Mouse (Mus musculus) cerebellum, postnatal 36 days (tissue): ENCODE measurements around the gene Bdh1.

Experiments used
- DNase-seq, 2 experiments: peaks; one replicate each; pipeline ENCODE4 v3.0.0; 2021 to 2022; ENCODE audit warnings: mixed read lengths in 2 of 2

Bdh1 gene

DNA sequence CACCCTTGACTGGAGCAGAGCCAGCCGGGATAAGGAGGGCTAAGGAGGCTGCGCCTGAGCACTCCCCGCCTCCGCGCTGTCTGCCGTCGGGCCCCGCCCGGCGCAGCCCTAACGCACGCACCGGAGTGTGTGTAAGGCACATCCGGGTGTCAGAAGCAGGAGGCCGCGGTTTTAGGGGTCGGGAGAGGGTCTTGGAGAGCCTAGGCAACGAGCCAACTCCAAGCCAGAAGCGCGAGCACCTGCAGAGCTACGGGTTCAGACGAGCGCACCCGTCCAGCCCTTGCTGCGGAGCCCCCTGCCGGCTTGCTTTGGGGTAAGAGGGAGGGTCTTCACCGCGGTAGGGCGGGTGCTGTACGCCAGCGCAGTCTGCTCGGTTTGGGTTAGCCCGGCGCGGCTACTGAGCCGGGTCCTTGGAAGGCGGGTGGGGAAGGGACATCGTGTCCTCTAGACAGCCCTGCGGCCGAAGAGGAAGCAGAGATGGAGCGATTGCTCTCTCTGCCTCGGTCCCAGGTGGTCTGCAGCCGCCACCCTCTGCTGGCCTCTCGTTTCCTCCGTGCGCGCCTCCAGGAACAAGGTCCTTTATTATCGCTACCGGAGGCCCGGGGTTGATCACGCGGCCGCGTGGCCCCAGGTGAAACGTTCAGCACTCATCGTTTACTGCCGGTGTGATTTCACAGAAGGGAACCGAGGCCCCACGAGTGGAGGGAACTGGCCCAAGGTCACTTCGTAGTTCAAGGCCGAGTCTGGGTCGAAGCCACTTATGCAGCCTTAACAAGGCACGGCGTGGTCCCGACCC is 6.8 kb downstream of the Bdh1 start:
- peak; percentile 79 to 85 for DNase-seq

DNA sequence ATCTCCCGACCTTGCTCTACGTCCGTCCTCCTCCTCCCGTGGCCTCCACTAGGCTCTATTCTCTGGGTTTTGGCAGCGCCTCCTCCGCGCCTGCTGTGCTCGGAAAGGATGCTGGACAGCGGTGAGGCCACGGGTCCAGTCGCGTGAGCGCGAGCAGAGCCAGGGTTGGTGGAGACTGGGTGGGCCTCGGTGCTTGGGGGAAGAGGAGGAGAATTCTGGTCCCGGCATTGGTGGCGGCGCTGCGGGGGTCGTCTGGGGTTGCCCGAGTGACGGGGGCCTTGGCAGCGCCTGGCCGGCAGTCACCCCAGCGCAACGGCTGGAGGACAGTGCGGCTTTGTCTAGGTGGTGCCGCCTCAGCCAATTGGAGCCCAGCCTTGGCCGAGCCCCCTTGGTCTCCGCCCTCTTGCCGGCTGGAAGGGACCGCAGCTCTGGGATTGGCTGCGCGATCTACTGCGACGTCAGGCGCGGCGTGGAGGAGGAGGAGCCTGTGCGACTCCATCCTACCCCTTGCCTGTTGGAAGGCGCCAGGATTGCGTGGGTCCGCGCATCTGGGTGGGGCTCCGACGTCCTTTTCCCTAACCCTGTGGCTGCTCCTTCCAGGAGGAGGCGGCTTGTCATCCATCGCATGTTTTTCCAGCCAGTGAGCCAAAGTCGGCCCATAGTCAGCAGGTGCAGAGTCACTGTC is 7.5 kb downstream of the Bdh1 start:
- DNase-seq: peak; percentile 91 to 96

DNA sequence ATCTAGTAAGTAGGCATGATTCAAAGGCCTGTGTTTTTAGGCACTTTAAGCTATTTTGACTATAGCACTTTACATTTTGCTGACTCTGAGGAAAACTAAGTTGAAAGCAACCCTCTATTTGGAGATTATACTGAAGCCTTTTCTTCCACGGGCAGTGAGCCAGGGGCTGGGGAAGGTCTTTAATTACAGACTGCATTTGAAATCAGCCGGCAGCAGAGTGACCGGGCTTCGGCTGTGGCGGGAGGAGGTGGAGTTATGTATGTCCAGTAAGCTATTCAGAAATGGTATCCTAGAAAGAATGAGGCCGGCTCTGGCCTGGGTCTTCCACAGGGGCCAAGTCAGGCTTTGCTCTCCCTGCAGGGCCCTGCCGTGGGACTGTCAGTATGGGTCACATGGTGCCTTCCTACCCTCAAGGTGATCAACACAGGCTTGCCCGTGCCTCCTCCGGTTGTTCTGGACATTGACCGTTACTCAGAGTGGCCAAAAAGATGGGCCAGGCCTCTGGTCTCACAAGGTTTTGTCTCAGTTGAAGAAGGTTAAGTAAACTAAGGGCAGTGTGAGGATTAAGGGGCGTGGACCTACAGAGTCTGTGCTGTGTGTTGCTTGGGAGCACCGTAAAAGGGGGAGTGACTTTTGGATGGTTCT is 11.5 kb downstream of the Bdh1 start:
- DNase-seq: no peak

DNA sequence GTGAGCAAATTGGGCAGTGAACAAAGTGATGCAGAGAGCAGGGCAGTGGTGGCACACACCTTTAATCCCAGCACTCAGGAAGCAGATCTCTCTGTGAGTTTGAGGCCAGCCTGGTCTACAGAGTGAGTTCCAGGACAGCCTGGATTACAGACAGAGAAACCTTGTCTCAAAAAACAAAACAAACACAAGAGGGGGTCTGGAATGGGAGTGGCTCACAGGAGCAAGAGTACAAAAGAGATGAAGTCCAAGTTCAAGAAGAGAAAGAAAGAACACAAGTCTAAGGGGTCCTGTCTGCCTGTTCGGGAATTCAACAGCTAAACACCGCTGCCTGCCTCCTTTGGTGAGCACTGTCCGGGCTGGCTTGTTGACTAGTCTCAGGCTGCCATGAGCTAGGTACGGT is 13.1 kb downstream of the Bdh1 start:
- no peak for DNase-seq

DNA sequence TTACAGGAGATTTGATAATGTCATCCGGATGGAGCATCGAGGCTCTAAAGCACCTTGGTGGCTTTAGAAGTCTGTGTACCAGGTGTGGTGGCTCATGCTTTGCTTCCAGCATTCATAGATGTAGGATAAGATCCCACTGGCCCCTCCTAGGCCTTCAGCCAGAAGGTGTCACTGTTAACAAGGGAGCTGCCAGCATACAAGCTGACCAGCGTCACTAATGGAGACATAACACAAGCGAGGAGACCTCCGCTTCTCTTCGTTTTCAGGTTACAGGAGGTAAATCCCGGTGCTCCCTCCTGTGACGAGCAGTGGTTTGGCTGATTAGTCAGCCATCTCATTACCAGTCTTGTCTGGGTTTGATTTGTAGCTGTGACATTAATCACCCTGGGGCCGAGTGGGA is 14.0 kb downstream of the Bdh1 start:
- DNase-seq: no peak

DNA sequence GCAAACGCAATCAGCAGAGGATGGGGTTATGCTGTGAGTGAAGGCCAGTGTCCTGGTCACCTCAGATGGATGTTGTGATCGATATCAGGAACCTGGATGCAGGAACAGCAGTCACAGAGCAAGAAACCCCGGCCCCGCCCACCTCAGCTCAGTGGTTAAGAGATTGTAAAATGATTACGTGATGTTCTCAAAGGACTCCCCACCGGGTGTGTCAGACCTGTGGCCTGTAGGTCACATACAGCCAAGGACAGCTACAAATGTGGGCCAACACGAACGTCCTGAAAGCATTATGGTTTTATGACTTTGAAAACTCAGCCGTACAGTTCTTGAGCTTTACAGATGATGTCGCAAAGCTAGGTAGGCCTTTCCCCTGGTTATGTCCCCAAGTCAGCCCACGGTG is 15.3 kb downstream of the Bdh1 start:
- DNase-seq: no peak

DNA sequence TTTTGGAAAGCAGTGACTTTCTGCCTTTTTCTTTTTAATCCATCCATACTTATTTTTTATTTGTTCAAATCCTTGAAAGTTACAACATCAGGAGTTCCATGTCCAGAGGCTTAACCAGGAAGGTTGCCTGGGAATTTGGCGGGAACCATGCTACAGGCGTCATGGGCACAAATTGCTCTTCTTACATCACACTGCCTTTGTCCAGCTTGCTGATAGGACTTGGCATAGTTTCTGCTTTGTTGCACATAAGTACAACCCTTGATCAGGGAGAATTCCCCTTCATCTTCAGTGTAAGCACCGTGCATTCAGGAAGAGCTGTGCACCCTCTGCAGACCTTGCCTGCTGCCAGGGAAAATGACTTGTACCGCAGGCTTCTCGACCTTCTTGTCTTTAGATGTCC is 17.4 kb downstream of the Bdh1 start:
- DNase-seq: no peak

DNA sequence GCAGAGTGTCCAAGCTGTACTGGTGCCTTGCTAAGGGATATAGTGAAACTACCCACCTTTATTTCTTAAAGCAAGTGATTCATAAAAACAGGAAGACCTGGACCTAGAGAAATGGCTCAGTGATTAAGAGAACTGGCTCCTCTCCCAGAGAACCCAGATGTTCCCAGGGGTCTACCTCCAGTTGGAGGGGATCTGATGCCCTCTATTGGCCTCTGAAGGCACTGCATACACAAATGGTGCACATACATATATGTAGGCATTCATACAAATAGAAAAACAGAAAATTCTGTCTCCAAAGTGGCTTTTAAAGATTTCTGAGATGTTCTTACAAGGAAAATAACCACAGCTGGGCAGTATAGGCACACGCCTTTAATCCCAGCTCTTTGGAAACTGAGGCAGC is 18.0 kb downstream of the Bdh1 start:
- no peak for DNase-seq

DNA sequence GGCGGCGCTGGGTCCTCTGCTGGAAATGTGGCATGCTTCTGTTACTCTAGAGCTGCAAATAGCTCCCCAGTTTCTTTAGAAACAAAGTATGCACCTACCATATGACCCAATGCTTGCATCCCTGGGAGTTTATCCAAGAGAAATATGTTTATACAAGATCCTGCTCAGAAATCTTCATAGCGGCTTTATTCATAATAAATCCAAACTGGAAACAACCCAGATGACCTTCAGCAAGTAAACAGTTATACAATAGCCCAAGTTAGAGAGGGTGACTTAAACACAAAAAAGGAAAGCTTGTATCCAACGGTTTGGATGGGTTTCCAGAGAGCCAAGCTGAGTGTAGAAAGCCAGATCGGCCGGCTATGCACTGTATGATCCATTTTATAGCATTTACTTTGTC is 22.4 kb downstream of the Bdh1 start:
- DNase-seq: no peak

DNA sequence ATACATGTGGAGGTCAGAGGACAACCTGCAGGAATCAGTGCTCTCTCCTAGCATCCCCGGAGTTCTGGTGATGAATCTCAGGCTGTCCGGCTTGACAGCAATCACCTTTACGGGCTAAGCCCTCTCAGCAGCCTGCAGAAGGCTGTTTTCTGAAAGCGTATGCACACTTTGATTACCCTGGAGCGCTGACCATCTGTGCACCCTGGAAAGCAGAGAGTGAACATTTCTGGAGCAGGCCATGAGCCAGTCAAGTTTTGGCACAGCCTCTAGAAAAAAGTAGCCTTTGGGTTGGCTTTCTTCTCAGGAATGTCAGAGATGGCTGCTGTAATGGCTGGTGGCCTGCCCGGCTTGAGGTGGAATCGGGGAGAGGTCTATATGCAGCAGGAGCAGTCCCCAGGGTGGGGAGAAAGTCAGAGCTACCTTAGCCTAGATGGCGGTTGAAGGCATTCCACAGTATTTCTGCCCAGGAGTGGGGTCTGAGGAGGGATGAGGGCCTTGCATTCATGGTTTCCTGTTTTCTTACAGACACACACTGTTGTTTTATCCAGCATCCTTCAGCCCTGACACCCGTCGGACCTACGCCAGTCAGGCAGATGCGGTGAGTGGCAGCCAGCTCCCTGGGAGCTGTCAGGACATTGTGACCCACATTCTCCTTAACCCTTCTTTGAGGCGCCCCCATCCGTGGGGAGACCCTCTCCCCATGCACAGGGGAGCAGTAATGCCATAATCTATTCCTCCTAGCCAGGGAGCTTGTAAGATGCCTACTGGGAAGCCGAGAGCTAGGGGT is 24.2 kb downstream of the Bdh1 start:
- DNase-seq: peak; percentile 88 to 91

DNA sequence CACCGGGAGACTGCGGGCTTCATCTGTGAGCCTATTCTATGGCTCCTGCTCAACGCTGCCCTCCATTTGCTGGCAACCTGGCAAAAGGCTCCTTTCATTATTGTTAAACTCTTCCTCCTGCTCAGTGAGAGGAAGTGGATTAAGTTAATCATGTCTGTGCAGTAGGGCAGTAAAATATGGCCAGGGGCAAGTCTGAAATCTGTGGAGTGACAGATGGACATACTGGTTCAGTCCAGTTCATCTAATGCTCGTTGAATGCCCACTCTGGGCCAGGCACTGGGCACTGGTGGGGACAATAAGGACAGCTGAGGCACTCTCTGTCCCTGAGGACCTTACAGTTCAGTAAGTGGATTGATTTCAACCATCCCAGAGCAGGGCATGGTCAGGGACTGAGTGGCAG is 27.9 kb downstream of the Bdh1 start:
- DNase-seq: no peak

DNA sequence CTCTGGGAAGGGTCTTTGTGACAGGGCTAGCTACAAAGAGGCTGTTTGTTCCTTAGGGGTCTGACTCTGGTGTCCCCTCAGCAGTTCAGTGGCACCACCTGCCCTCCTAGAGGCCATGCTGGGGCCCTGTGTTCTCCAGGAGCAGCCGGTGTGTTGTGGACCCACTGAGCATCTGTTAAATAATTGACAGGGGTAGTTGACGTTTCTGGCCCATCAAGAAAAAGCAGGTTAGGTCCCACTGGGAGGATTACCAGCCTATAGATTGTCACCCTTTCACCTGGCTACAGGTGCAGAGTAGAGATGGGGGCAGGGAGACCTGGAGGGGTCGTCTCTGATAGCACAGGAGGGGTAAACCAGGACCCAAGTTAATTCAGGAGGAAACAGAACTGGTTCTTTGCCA is 29.2 kb downstream of the Bdh1 start:
- DNase-seq: no peak

DNA sequence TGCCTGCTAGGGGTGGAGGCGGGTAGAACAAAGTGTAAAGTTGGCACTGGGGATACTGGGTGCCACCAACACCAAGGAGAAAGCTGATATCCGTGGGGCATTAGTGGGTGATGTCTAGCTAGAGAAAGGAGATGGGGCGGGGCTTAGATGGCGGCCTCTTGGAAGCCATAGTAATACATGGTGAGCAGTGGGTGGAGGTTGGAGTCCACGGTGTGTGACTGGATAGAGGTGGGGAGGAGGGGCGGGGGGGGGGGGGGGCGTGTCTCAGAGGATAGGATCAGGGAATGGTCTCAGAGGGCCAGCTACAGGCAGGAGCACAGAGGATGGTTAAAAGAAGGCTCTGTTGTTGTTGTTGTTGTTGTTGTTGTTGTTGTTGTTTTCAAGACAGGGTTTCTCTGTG is 30.4 kb downstream of the Bdh1 start:
- no peak for DNase-seq

DNA sequence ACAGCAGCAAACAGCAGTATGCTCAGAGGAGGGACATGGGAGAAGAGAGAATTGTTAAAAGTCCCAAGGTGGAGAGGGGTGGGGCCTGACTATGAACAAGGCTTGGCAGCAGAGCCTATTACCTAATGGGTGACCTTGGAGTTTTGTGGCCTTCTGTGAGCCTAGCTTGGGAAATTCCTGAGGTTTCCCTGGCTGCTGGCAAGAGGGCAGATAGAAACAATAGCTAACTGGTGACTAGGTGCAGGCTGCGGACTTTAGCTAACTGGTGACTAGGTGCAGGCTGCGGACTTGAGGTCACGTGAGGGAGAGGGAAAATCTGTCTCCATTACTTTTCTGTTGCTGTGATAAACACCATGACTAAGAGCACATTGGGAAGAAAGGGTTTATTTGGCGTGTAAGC is 31.9 kb downstream of the Bdh1 start:
- DNase-seq: no peak

DNA sequence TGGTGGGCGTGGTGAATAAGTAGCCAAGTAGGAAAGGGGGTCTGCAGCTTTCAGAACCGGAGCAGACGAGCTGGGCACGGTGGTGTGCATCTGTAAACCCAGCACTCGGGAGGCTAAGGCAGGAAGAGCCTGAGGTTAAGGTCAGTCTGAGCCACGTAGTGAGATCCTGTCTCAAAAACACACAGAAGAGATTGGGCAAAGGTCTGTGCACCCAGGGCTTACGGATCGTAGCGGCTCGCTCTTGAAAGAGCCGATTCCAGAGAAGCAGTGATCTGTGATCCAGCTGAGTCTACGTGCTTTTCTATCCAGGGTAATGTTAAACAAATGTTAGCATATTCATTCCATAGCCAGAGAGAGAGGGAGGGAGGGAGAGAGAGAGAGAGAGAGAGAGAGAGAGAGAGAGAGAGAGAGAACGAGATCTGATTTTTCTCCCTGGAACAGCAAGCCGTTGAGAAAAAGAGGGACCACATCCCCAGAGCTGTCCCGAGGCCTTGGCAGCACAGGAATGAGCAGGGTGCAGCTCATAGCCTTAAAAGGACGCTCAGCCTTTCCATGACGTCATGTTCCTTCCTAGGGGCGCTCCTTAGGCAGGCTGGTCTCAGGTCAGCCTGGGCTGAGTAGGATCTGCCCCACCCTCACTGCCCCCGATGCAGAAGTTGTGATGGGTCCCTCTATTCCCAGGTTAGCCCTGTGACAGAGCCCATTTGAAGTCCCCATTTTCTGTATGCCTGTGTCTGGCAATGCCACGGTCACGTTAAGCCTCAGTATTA is 33.4 kb downstream of the Bdh1 start:
- no peak for DNase-seq

DNA sequence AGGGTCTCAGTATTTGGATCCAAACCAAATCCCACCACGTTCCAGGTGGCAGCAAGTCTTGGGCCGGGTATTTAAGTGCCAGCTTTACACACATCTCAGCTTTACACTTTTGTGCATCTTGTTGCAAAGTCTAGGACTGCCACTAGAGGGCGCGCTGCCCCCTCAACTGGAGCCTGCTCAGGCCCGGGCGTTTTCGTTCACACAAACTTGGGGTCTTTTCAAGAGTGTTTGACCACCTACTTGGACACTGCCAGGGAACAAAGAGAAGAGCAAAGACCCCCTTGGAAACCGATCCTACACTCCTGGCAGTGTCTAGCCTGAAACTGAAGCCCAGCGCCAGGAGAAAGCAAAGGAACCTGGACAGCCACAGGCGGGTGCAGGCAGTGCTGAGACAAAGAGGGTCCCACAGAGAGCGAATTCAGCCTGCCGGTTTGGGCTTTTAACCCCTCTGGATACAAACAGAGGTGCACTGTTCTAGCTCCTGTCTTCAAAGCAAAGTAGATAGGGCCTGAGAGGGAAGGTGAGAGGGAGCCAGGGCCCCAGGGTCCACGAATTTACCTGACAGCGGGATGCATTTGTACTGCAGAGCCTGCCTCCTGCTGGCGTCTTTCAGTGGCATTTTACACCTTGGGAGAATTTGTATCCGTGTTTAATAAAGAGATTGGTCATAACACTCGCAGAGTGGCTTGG is 36.3 kb downstream of the Bdh1 start:
- peak; percentile 86 to 89 for DNase-seq

DNA sequence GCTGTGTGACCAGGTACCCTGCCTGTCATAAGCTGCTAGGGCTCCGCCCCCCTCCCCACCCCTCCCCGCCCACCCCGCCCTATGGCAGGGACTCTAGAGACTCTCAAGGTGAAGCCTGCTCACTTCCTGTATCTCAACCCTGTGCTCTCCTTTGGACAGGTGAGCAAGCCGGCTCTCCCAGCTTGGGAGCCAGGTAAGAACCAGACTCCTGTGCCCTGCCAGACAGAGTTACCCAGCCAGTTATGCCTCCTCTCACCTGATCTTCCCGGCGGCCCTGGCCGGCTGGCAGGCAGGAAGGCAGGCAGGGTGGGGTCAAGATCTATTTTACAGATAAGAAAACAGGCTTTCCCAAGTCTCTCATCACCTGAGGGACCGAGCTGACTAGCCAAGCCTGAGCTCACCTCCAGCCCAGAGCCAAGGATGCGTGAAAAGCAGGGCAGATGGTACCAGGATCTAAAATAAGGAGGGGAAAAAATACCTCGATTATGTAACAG is 37.9 kb downstream of the Bdh1 start:
- peak; percentile 82 to 85 for DNase-seq

DNA sequence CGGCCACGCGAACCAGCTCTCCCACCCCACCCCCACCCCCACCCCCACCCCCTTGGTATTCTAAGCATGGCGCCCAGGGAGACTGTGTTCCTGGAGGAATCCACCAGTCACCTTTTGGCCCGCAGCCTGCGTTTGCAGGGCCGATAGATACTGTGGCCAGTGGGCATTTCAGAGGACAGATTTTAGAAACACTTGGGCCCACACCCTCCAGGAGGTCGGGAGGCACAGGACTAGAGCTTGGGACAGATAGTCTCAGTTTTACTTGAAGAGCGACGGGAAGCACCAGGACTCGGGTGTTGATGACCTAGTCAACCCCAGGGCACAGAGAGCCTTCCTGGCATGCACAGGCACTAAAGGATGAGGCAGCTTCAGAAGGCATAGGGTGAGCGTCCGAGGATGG is 38.4 kb downstream of the Bdh1 start:
- DNase-seq: peak; percentile 69 to 77

DNA sequence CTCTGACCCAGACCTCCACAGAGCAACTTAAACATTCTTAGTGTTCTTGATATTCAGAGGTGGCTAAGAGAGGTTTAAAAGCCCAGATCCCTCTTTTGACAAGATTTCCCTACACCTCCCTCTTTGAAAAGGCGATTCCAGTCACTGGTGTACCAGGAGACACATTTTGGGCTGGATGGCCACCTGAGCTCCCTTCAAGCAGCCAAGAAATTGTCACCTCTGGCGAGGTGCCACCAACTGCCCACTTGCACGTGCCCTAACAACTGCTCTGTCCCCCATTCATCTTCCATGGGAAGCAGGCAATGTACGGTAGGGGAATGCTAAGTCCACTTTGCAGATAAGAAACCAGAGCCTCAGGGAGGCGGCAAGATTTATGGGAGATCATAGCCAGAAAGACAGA is 39.0 kb downstream of the Bdh1 start:
- DNase-seq: peak; percentile 51 to 57

DNA sequence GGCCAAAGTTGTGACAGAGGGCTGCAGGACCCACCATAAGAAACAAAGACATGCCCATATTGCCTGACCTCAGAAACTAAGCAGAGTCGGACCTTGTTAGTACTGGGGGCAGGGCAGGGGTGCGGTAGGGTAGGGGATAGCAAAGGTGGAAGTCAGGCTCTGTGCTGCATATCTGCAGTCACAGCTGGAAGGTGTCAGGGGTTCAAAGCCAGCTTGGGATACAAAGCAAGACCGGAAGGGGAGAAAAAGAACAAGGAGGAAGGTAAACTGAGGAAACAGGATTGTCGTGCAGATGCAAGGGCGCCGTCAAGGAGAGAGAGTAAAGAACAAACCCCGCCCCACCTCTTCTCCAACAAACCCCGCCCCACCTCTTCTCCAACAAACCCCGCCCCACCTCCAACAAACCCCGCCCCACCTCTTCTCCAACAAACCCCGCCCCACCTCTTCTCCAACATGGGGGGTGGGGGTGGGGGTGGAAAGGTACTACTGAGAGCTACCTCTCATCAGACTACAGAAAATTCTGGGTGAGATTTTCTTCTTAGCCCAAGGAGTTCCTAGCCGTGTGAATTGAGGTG is 40.1 kb downstream of the Bdh1 start:
- DNase-seq: no peak

DNA sequence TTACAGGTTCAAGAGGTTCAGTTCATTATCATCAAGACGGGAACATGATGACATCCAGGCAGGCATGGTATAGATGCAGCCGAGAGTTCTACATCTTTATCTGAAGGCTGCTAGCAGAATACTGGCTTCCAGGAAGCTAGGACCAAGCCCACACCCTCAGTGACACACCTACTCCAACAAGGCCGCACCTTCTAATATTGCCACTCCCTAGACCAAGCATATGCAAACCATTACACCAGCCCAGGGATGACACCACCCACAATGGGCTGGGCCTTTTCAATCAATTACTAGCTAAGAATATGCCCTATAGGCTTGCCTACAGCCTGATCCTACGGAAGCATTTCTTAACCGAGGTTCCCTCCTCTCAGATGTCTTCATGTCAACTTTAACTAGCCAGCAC is 42.9 kb downstream of the Bdh1 start:
- DNase-seq: no peak
